ENCODE assay signal across 22 mouse cellular contexts in genomic region chr13:92762322-92762721, GRCm38 (mm10). TPM values are rescaled to one million over a fixed set of nuclear protein-coding genes. Genes with fewer than 3 reads are reported as not detected.
"Had no signal": no experiment of that assay in that cellular context is flagged by ENCODE, and none has a peak within 500 bp of the region (broad histone marks: within the 10 kb centered on the region; RNA-seq: fewer than 3 reads in every experiment).

No protein-coding gene starts in this region.

- DNase-seq: left cerebral cortex, postnatal 4 days; liver; liver, embryonic 13.5 days; liver, postnatal 0 days; lung, adult 18-20 months; lung, adult 2 months; lung, embryonic 14.5 days; lung, postnatal 14 days; lung, postnatal 36 days; lung, postnatal 4 days; midbrain, embryonic 14.5 days had no signal

- ATAC-seq: liver, embryonic 12.5 days; liver, postnatal 0 days; lung, postnatal 0 days; midbrain, embryonic 13.5 days; midbrain, embryonic 15.5 days; midbrain, embryonic 16.5 days had no signal

RNA-seq across cellular contexts. Expression of gene Thbs4, which starts 32.3 kb away (rescaled TPM):
- total RNA-seq: megakaryocyte progenitor cell, adult 5-6 weeks; megakaryocyte, adult 5-6 weeks; megakaryocyte-erythroid progenitor cell, adult 5-6 weeks; monocyte, adult 5-6 weeks had no signal
- polyA plus RNA-seq: macrophage, myocyte had no signal
